Mouse (Mus musculus) limb, embryonic 11.5 days (tissue): Measurements from ENCODE around the gene Arhgef17. TPM values are rescaled to one million over a fixed set of nuclear protein-coding genes. Genes with fewer than 3 reads are reported as not detected.

ENCODE experiments used
- ATAC-seq: fragments of 200-750 bp; cut with Nextera tagmentation; 2 replicates; pipeline ENCODE4 v1.8.0; 2017; ENCODE audit warnings: low read depth; ENCODE audit not compliant: insufficient number of reproducible peaks, low FRiP score, low TSS enrichment
- DNase-seq: peaks from one replicate; pipeline ENCODE4 v3.0.0-alpha.2; 2015; ENCODE audit warnings: low spot score
- H3K27ac ChIP-seq: fragments of 300-500 bp; sonication (generic); replicated peaks from 2 replicates; pipeline ENCODE4 v1.5.1; 2014; ENCODE audit warnings: low read depth, mild to moderate bottlenecking, low read length
- H3K27me3 ChIP-seq: fragments of 300-500 bp; sonication (generic); 2 replicates; pipeline ENCODE4 v1.6.1; 2014; ENCODE audit warnings: mild to moderate bottlenecking, low read length, mixed read lengths; ENCODE audit not compliant: control insufficient read depth, insufficient read depth
- H3K36me3 ChIP-seq: fragments of 300-500 bp; sonication (generic); 2 replicates; pipeline ENCODE4 v1.6.1; 2014; ENCODE audit warnings: mild to moderate bottlenecking, low read length, moderate library complexity, mixed read lengths; ENCODE audit not compliant: control insufficient read depth, insufficient read depth
- H3K4me1 ChIP-seq: fragments of 300-500 bp; sonication (generic); 2 replicates; pipeline ENCODE4 v1.6.1; 2014; ENCODE audit warnings: low read length, mixed read lengths; ENCODE audit not compliant: control insufficient read depth, insufficient read depth
- H3K4me2 ChIP-seq: fragments of 300-500 bp; sonication (generic); 2 replicates; pipeline ENCODE4 v1.6.1; 2014; ENCODE audit warnings: low read depth, mild to moderate bottlenecking, moderate library complexity; ENCODE audit not compliant: severe bottlenecking
- H3K4me3 ChIP-seq: fragments of 300-500 bp; sonication (generic); 2 replicates; pipeline ENCODE4 v1.5.1; 2014; ENCODE audit warnings: low read depth, low read length
- H3K9ac ChIP-seq: fragments of 300-500 bp; sonication (generic); 2 replicates; pipeline ENCODE4 v1.6.1; 2014; ENCODE audit warnings: mild to moderate bottlenecking, low read length
- H3K9me3 ChIP-seq: fragments of 300-500 bp; sonication (generic); 2 replicates; pipeline ENCODE4 v1.6.1; 2016; ENCODE audit warnings: low read length; ENCODE audit not compliant: control insufficient read depth
- WGBS: fragments of 180-500 bp; shearing (Covaris S2); extraction: QIAGEN DNeasy Blood & Tissue Kit; methylation state at CpG from one replicate; pipeline ENCODE4 v1.1.7; 2014; 5-methylcytosine and 5-hydroxymethylcytosine counted together
- microRNA-seq: library from miRNA; unstranded; fragments of <30 nt; microRNA quantifications from one replicate; pipeline ENCODE4, GENCODE M21; 2016
- polyA plus RNA-seq: library from polyadenylated mRNA; unstranded; fragments of >200 nt; fragmentation: Nextera tagmentation; extraction: Ambion mirVana; gene quantifications from 2 replicates; pipeline ENCODE4 v1.2.1, GENCODE M21; 2014

Arhgef17 gene
- polyA plus RNA-seq, 1 experiment from 2014 or later, result 12.6 TPM

DNA sequence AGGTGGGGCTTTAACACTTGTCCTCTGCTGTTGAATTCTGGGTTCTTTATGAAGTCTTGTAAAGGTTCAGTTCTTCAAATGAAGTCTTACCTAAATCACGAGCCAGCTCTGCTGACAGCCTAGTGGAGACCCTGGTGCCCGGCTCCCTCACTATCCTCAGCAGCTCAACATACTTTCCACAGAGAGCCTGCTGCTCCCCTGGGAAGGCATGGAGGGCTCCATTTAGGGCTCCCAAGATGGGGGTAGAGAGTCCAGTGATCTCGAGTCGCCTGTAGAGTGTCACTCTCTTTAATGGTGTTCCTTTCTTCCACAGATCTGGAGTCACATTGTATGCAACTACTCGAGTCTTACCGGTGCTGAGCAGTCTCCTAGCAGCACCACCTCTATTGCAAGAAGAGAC lies 96.2 kb downstream of the Arhgef17 start:
- no peak overlapping the region for H3K27ac ChIP-seq
- H3K4me3 ChIP-seq, result no peak overlapping the region
- no peak overlapping the region for H3K9ac ChIP-seq
- no peak overlapping the region for H3K4me2 ChIP-seq
- H3K27me3 ChIP-seq, result no peaks in the 10 kb centered on the region
- WGBS, result 82% methylated on average over 6 of the region's 6 CpGs
- ATAC-seq, result no peak
- no peaks in the 10 kb centered on the region for H3K4me1 ChIP-seq
- H3K9me3 ChIP-seq, result no peaks in the 10 kb centered on the region
- H3K36me3 ChIP-seq, result peaks cover 5% of the 10 kb centered on the region
- DNase-seq, result no peak

- no peak overlapping the region for H3K27ac ChIP-seq
- 89% methylated on average over 7 of the region's 7 CpGs for WGBS
- no peak overlapping the region for H3K4me3 ChIP-seq
- no peaks in the 10 kb centered on the region for H3K9me3 ChIP-seq
- H3K4me2 ChIP-seq, result no peak overlapping the region
- H3K36me3 ChIP-seq, result peaks cover 5% of the 10 kb centered on the region
- H3K4me1 ChIP-seq, result no peaks in the 10 kb centered on the region
- no peaks in the 10 kb centered on the region for H3K27me3 ChIP-seq
- DNase-seq (no peak), ATAC-seq (no peak)
- H3K9ac ChIP-seq, result no peak overlapping the region
Measured at GRCm38 (mm10) chr7:100835168-100835567, 96.7 kb downstream of the Arhgef17 start.

DNA sequence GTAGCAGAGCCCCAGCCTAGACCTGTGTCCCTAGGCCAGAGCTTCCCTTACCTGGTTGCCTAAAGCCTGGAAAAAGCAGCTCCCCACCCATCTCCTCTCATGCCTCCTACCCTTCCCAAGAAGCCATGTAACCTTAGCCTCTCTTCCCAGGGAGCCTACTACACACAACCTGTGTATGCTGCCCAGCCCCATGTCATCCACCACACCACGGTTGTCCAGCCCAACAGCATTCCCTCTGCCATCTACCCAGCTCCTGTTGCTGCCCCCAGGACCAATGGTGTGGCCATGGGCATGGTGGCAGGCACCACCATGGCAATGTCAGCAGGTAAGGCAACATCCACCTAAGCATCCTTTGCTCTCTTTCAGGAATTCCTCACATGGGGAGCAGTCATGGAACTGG lies 98.0 kb downstream of the Arhgef17 start:
- H3K36me3 ChIP-seq, result peaks cover 5% of the 10 kb centered on the region
- DNase-seq (no peak), ATAC-seq (no peak)
- no peak overlapping the region for H3K27ac ChIP-seq
- H3K9me3 ChIP-seq, result no peaks in the 10 kb centered on the region
- no peaks in the 10 kb centered on the region for H3K27me3 ChIP-seq
- H3K4me3 ChIP-seq, result no peak overlapping the region
- 94% methylated on average over 1 of the region's 1 CpGs for WGBS
- no peak overlapping the region for H3K9ac ChIP-seq
- H3K4me1 ChIP-seq, result no peaks in the 10 kb centered on the region
- no peak overlapping the region for H3K4me2 ChIP-seq

DNA sequence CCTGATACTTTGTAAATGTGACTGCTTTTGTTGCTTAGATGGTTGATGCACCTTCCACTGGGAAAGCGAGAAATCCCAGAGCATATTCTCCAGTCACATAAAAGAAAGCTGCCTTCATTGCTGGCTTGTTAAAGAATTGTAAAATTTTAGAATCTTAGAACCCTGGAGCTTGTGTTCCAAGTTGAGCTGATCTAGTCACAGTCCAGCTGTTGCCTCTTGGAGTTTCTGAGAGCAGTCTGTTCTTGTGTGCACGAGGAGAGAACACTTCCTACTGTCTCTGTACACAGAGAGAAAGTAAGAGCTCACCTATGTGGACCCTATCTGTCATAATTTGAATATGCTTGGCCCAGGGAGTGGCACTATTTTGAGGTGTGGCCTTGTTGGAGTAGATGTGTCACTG lies 103.4 kb downstream of the Arhgef17 start:
- Histone ChIP-seq H3K9me3 (no peaks in the 10 kb centered on the region), H3K4me1 (no peaks in the 10 kb centered on the region), H3K4me3 (no peak overlapping the region), H3K27me3 (no peaks in the 10 kb centered on the region), H3K27ac (no peak overlapping the region), H3K4me2 (no peak overlapping the region), H3K9ac (no peak overlapping the region), H3K36me3 (no peaks in the 10 kb centered on the region)
- ATAC-seq, result no peak
- 85% methylated on average over 2 of the region's 2 CpGs for WGBS
- no peak for DNase-seq

DNA sequence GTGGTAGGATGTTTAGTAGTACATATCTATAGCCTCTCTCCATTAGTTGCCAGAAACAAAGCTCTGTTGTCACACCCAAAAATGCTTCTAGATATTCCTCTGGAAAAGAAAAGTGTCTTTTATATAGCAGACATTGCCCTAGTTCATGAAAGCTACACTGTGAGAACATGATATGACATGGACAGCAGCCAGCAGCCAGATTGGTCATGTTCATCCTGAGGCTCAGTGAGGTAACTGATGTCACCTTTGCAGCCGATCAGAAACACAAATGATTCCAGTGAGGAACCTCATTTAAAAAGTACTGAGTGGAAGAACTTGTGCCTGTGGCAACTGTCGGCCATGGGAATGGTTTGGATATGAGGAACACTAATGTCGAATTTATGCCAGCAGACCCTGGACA lies 107.2 kb downstream of the Arhgef17 start:
- H3K9ac ChIP-seq, result no peak overlapping the region
- H3K9me3 ChIP-seq, result no peaks in the 10 kb centered on the region
- H3K4me1 ChIP-seq, result no peaks in the 10 kb centered on the region
- no peak overlapping the region for H3K27ac ChIP-seq
- ATAC-seq (no peak), DNase-seq (no peak)
- no peaks in the 10 kb centered on the region for H3K27me3 ChIP-seq
- H3K4me2 ChIP-seq, result no peak overlapping the region
- H3K36me3 ChIP-seq, result no peaks in the 10 kb centered on the region
- H3K4me3 ChIP-seq, result no peak overlapping the region
- 91% methylated on average over 3 of the region's 3 CpGs for WGBS

Small RNA genes within 50 kb of the gene (microRNA-seq; reads per million reads assigned to microRNA genes)
- gene Mir3102, result 166 reads per million, percentile 56 among the genes with 10 or more reads in this experiment

Other genes starting within 250 kb of the Arhgef17 start
- gene Fam168a, start 225.5 kb downstream of the Arhgef17 start, polyA plus RNA-seq, result 46.2 and 49.7 TPM in 2 replicates
- 2.6 and 4.1 TPM in 2 replicates for gene Relt, start 68.7 kb downstream of the Arhgef17 start, polyA plus RNA-seq
- gene P2ry6, start 42.5 kb upstream of the Arhgef17 start, polyA plus RNA-seq, result 1.6 and 2.5 TPM in 2 replicates
- 0.40 and 0.88 TPM in 2 replicates for gene P2ry2, start 80.8 kb upstream of the Arhgef17 start, polyA plus RNA-seq
- 22.1 and 24.4 TPM in 2 replicates for gene Fchsd2, start 160.8 kb upstream of the Arhgef17 start, polyA plus RNA-seq